Mouse (Mus musculus) kidney, postnatal 0 days (tissue): ENCODE results near the gene Smo. TPM values are rescaled to one million over a fixed set of nuclear protein-coding genes. Genes with fewer than 3 reads are reported as not detected.

Experiments used
- ATAC-seq: fragments of 200-750 bp; cut with Nextera tagmentation; replicated peaks from 2 replicates; pipeline ENCODE4 v1.8.0; 2017; ENCODE audit warnings: low read depth, moderate number of reproducible peaks, moderate TSS enrichment, moderate library complexity; ENCODE audit not compliant: low FRiP score
- DNase-seq: peaks from one replicate; pipeline ENCODE4 v3.0.0-alpha.2; 2016; ENCODE audit warnings: low spot score
- H3K27ac ChIP-seq: fragments of 300-500 bp; sonication (generic); 2 replicates; pipeline ENCODE4 v1.5.1; 2014; ENCODE audit warnings: mild to moderate bottlenecking
- H3K27me3 ChIP-seq: fragments of 300-500 bp; sonication (generic); 2 replicates; pipeline ENCODE4 v1.6.1; 2014; ENCODE audit warnings: low read length, mixed read lengths; ENCODE audit not compliant: insufficient read depth
- H3K36me3 ChIP-seq: fragments of 300-500 bp; sonication (generic); 2 replicates; pipeline ENCODE4 v1.6.1; 2014; ENCODE audit warnings: low read length, mixed read lengths; ENCODE audit not compliant: insufficient read depth
- H3K4me1 ChIP-seq: fragments of 300-500 bp; sonication (generic); replicated peaks from 2 replicates; pipeline ENCODE4 v1.6.1; 2014; ENCODE audit warnings: antibody characterized with exemption, low read length, mixed read lengths; ENCODE audit not compliant: insufficient read depth
- H3K4me2 ChIP-seq: fragments of 300-500 bp; sonication (generic); 2 replicates; pipeline ENCODE4 v1.6.1; 2014; ENCODE audit warnings: mild to moderate bottlenecking, low read length, moderate library complexity, mixed read lengths
- H3K4me3 ChIP-seq: fragments of 300-500 bp; sonication (generic); replicated peaks from 2 replicates; pipeline ENCODE4 v1.5.1; 2014; ENCODE audit warnings: low read depth, low read length
- H3K9ac ChIP-seq: fragments of 300-500 bp; sonication (generic); 2 replicates; pipeline ENCODE4 v1.6.1; 2014; ENCODE audit warnings: low read depth, low read length
- H3K9me3 ChIP-seq: fragments of 300-500 bp; sonication (generic); replicated peaks from 2 replicates; pipeline ENCODE4 v1.6.1; 2016; ENCODE audit warnings: low read length, inconsistent platforms, mixed read lengths
- CTCF ChIP-seq: IDR thresholded peaks from 2 replicates; pipeline ENCODE4 v1.5.1; 2016; ENCODE audit warnings: antibody characterized with exemption, low read depth, mild to moderate bottlenecking, moderate library complexity
- WGBS: fragments of 180-500 bp; shearing (Covaris S2); extraction: QIAGEN DNeasy Blood & Tissue Kit; methylation state at CpG from one replicate; pipeline ENCODE4 v1.1.7; 2014; 5-methylcytosine and 5-hydroxymethylcytosine counted together
- polyA plus RNA-seq: library from polyadenylated mRNA; unstranded; fragments of >200 nt; fragmentation: Nextera tagmentation; extraction: Ambion mirVana; gene quantifications from 2 replicates; pipeline ENCODE4 v1.2.1, GENCODE M21; 2015

Gene Smo
- polyA plus RNA-seq, 1 experiment from 2014 or later: 27.5 TPM

DNA sequence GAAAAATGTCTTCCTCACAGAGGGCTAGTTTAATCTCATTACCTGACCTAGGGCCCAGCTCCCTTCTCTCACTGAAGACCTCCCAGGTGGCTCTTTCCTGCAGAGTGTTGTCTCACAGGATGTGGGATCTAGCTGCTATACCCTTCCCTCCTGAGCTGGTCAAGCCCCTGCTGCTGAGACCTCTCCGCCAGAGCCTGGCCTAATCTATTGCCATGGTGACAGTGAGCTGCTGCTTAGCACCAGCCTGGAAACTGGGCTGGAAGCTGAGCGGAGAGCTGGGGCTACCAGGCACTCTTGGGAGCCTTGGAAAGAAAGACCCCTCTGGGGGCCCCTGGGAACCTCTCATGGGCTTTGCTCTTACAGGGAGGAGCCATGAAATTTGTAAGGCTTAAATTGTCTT lies 27.4 kb upstream of the Smo start:
- no peaks in the 10 kb centered on the region for H3K27me3 ChIP-seq
- no peaks in the 10 kb centered on the region for H3K9me3 ChIP-seq
- H3K36me3 ChIP-seq: no peaks in the 10 kb centered on the region
- H3K4me3 ChIP-seq: no peak overlapping the region
- H3K9ac ChIP-seq: no peak overlapping the region
- no peak overlapping the region for H3K27ac ChIP-seq
- 41% methylated on average over 2 of the region's 2 CpGs for WGBS
- no peak for ATAC-seq
- TF ChIP-seq CTCF: no peak
- no peak overlapping the region for H3K4me2 ChIP-seq
- no peaks in the 10 kb centered on the region for H3K4me1 ChIP-seq
- DNase-seq: no peak

GRCm38 (mm10) chr6:29711318-29711717 lies 24.0 kb upstream of the Smo start:
- H3K4me1 ChIP-seq: no peaks in the 10 kb centered on the region
- no peak overlapping the region for H3K9ac ChIP-seq
- H3K9me3 ChIP-seq: no peaks in the 10 kb centered on the region
- H3K36me3 ChIP-seq: no peaks in the 10 kb centered on the region
- DNase-seq (no peak), ATAC-seq (no peak)
- no peaks in the 10 kb centered on the region for H3K27me3 ChIP-seq
- no peak overlapping the region for H3K4me3 ChIP-seq
- H3K27ac ChIP-seq: no peak overlapping the region
- WGBS: 48% methylated on average over 3 of the region's 3 CpGs
- no peak for TF ChIP-seq CTCF
- no peak overlapping the region for H3K4me2 ChIP-seq

- Histone ChIP-seq H3K4me1 (no peaks in the 10 kb centered on the region), H3K27me3 (no peaks in the 10 kb centered on the region), H3K36me3 (no peaks in the 10 kb centered on the region), H3K4me2 (no peak overlapping the region), H3K9ac (no peak overlapping the region), H3K27ac (no peak overlapping the region), H3K4me3 (no peak overlapping the region), H3K9me3 (no peaks in the 10 kb centered on the region)
- ATAC-seq (no peak), DNase-seq (peak; percentile 92)
- WGBS: 42% methylated on average over 3 of the region's 3 CpGs
- peak; percentile 94 for TF ChIP-seq CTCF
Measured at GRCm38 (mm10) chr6:29712011-29712584, 23.2 kb upstream of the Smo start.

DNA sequence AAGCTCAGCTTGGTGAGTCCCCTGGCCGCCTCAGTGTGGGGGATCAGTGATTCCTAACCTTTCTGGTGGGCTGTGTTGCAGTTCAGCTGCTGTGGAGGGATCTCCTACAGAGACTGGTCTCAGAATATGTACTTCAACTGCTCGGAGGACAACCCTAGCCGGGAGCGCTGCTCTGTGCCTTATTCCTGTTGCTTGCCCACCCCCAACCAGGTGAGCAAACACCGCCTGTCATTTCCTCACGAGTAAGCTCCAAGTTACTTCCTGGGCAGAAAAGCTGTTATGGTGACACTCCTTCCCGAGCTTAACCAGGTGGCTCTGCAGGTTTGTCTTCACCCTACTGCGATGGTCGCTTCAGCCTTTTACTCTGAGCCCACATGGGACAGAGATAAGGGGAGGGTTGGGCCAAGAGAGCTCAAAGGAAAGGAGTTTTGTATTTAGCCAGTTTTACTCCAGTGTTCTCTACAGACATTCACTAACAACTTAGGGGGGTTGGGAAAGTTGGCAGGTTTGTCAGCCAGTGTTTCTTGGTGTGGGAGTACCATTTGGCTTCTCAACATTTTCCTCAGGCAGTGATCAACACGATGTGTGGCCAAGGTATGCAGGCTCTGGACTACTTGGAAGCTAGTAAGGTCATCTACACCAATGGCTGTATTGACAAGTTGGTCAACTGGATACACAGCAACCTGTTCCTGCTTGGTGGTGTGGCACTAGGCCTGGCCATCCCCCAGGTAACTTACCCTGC lies 18.5 kb upstream of the Smo start:
- H3K27me3 ChIP-seq: no peaks in the 10 kb centered on the region
- DNase-seq: no peak
- H3K4me3 ChIP-seq: no peak overlapping the region
- no peaks in the 10 kb centered on the region for H3K36me3 ChIP-seq
- 0 out of 2 replicates have a peak, but pooled peaks cover 6% of the 10 kb centered on the region for H3K4me1 ChIP-seq
- no peaks in the 10 kb centered on the region for H3K9me3 ChIP-seq
- TF ChIP-seq CTCF: no peak
- no peak overlapping the region for H3K9ac ChIP-seq
- 71% methylated on average over 10 of the region's 10 CpGs for WGBS
- H3K4me2 ChIP-seq: no peak overlapping the region
- ATAC-seq: no peak
- no peak overlapping the region for H3K27ac ChIP-seq

- Histone ChIP-seq H3K36me3 (no peaks in the 10 kb centered on the region), H3K4me2 (peak overlapping the region; percentile 64; the same call in 1 of the 2 replicates), H3K9ac (peak overlapping the region; percentile 4; the same call in 1 of the 2 replicates), H3K27me3 (no peaks in the 10 kb centered on the region), H3K27ac (no peak overlapping the region), H3K4me3 (no peak overlapping the region), H3K9me3 (no peaks in the 10 kb centered on the region), H3K4me1 (0 out of 2 replicates have a peak, but pooled peaks cover 6% of the 10 kb centered on the region)
- DNase-seq: no peak
- 56% methylated on average over 10 of the region's 10 CpGs for WGBS
- no peak for TF ChIP-seq CTCF
- ATAC-seq: 0 out of 2 replicates have a peak, but pooled peaks have one; percentile 11
Measured at GRCm38 (mm10) chr6:29717541-29717940, 17.8 kb upstream of the Smo start.

DNA sequence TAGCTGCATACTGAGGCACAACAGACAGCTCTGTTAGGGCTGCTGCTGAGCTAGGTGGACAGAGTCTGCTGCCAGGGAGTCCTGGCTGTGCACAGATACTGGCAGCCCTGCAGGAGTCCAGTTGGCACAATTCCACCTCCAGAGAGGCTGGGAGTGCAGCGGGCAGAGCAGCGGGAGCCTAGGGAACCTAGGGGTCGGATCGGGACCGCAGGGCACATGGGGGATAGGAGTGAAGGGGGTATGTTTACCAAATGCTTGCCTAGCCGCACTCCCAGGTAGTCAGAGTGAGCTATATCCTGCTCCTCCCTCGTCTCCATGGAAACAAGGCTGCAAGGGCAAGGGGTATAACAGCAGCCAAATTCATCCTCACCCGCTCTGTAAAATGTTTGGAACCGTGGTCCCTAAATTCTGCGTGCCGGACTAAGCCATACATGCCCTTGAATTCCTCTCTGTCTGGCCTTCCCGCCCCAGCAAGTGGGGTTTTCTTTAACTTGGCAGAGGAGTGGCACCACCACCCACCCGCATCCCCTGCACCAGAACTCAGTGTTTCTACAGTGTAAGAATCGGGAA lies 17.3 kb upstream of the Smo start:
- Histone ChIP-seq H3K9ac (peak overlapping the region; percentile 4; the same call in 1 of the 2 replicates), H3K27ac (no peak overlapping the region), H3K9me3 (no peaks in the 10 kb centered on the region), H3K4me1 (0 out of 2 replicates have a peak, but pooled peaks cover 6% of the 10 kb centered on the region), H3K4me2 (peak overlapping the region; percentile 64), H3K36me3 (no peaks in the 10 kb centered on the region), H3K27me3 (no peaks in the 10 kb centered on the region), H3K4me3 (no peak overlapping the region)
- DNase-seq (peak; percentile 10), ATAC-seq (peak; percentile 27; the same call in 1 of the 2 replicates)
- no peak for TF ChIP-seq CTCF
- WGBS: 20% methylated on average over 14 of the region's 14 CpGs
